Mouse (Mus musculus): Measurements from ENCODE around the gene Ankrd53.

DNA sequence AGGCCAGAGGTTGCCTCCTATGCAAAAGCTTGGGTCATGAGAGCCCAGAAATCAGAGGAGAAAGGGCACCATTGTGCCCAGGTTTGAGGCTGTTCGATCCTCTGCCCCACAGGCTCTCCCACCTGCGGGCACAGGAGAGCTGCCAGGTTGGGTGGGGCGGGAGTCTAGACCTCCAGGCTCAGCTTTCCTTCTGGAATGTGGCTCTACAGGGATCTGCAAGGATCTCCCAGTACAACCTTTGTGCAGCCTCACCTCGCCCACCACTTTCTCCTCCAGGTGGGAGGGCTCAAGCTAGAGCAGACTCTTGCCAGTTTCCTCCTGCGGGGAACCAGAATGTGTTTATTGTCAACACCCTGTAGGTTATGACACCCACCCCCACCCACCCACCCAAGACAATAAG, 17.9 kb upstream of the Ankrd53 start:
- no peak for TF ChIP-seq CTCF (IDR thresholded peaks at IDR 0.05; ENCODE audit: low read depth)
- TF ChIP-seq EP300 (IDR thresholded peaks at IDR 0.05; ENCODE audit: low read depth): no peak

Data from liver, postnatal 0 days (tissue).